Mouse (Mus musculus) adrenal gland, adult 8-10 months (tissue): ENCODE measurements around the gene Fam214b. TPM values are rescaled to one million over a fixed set of nuclear protein-coding genes. Genes with fewer than 3 reads are reported as not detected.
A peak's percentile ranks its signal among the peaks of the same experiment; 100 is the strongest.

Experiments
- DNase-seq: peaks from one replicate; pipeline ENCODE4 v3.0.0; 2022
- total RNA-seq, 4 experiments: library from RNA; stranded (reverse); gene quantifications; 2 replicates each; pipeline ENCODE4 v1.2.4; 2022

Gene Fam214b
- 10 to 100 TPM; 49.5 to 64.9 (median 61.1) TPM for total RNA-seq

GRCm38 (mm10) chr4:43045659-43046302, at the start of gene Fam214b:
Fam214b (minus strand) TSS chr4:43046220.
- peak; percentile 99 for DNase-seq

DNA sequence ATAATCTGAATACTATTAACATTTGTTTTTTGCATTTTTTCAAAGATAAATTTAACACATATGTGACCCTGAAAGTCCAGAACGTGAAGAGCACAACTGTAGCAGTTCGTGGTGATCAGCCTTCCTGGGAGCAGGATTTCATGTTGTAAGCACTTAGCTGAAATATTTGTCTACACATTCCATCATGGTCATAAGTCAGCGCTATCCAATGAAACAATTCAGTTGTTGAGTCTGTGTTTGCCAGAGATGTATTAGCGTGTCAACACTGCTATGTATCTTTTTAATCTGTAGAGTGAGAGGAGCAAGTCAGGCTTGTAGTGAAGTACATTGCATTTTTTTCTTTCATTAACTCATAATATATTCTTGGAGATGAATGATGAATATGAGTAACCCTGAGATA, 45.2 kb upstream of the Fam214b start:
- no peak for DNase-seq

- DNase-seq: no peak
These were observed 43.9 kb upstream of the Fam214b start for GRCm38 (mm10) chr4:43089950-43090349.

- DNase-seq: no peak
These were observed 36.4 kb upstream of the Fam214b start for GRCm38 (mm10) chr4:43082458-43082857.

DNA sequence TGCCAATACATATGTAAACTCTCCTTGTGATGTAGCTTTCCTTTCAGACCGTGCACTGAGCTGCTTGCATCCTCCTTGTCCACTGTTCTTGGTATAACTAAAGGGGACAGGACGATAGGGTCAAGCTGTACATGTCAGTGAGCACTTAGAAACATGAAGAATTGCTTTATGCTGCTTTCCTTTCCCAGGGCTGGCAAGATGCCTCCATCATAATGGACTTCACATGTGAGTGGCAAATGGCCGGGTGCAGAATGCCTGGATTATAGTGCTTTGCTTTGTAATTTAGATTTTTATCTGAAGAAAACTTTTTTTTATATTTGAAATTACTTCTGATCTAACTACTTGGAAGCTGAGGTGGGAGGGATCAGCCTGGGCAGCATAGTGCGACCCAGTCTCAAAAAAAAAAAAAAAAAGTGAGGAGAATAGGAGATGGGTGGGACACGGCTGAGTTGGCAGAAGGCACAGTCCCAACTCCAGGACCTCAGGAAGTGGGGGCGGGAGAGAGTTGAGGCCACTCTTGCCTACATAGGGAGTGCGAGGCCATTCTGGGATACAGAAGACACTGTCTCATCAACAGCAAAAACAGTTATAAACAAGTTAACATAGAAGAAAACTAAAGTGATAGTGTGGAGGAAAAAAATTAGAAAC, 32.2 kb upstream of the Fam214b start:
- no peak for DNase-seq

- no peak for DNase-seq
These were observed 28.9 kb upstream of the Fam214b start for GRCm38 (mm10) chr4:43074923-43075322.

DNA sequence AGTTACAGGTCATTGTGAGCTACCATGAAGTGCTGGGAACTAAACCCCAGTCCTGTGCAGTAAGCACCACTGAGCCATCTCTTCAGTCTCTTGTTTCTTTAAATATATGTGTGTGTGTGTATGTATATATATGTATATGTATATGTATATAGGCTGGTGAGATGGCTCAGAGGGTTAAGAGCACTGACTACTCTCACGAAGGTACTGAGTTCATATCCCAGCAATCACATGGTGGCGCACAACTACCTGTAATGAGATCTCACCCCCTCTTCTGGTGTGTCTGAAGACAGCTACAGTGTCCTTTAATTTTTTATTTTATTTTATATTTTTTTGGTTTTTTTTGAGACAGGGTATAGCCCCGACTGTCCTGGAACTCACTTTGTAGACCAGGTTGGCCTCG, 19.5 kb upstream of the Fam214b start:
- DNase-seq: no peak

GRCm38 (mm10) chr4:43060286-43060685, 14.3 kb upstream of the Fam214b start:
- DNase-seq: no peak

GRCm38 (mm10) chr4:43059697-43060096, 13.7 kb upstream of the Fam214b start:
- no peak for DNase-seq

GRCm38 (mm10) chr4:43058753-43059654, 13.0 kb upstream of the Fam214b start, which contains the start of gene Unc13b:
Unc13b (plus strand) TSS chr4:43058953.
- peak; percentile 92 for DNase-seq

GRCm38 (mm10) chr4:43058392-43058752, 12.4 kb upstream of the Fam214b start:
- DNase-seq: no peak

- no peak for DNase-seq
These were observed 11.6 kb upstream of the Fam214b start for GRCm38 (mm10) chr4:43057654-43058053.

DNA sequence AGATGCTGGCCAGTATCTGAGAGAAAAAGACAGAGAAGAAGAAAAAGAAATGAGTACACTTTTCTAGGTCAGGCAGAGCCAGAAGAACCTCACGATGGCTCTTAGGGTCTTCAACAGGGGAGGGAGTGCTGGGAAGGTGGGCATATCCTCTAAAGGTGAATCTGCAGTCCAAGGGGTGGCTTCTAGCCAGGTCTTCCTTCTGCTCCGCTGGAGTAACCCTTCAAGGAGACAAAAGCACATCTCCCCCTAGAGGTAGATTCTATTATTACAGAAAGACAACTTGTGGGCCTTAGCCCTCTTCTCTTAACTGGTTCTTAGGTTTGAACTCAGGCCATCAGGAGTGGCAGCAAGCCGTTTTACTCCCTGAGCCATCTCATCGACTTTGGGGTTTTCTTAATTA, 6.6 kb upstream of the Fam214b start:
- DNase-seq: no peak

- DNase-seq: peak; percentile 73
These were observed 1.2 kb upstream of the Fam214b start for GRCm38 (mm10) chr4:43047231-43047630.

DNA sequence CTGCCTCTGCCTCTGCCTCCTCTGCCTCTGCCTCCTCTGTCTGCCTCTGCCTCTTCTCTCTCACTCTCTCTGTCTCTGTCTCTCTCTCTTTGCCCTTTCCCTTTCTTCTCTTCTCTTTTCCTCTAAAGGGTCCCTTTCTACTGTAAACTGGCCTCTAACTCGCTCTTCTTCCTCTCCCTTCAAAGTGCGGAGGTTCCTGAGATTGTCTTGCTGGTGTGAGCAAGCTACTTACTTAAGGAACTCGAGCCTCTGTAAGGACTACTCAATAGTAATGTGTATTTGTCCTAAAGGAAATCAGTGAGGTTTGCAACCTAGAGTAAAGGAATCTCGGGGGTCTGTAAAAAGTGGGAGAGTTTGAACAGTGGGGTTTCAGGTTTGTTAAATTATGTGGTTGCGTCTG, 587 bp upstream of the Fam214b start:
- no peak for DNase-seq

DNA sequence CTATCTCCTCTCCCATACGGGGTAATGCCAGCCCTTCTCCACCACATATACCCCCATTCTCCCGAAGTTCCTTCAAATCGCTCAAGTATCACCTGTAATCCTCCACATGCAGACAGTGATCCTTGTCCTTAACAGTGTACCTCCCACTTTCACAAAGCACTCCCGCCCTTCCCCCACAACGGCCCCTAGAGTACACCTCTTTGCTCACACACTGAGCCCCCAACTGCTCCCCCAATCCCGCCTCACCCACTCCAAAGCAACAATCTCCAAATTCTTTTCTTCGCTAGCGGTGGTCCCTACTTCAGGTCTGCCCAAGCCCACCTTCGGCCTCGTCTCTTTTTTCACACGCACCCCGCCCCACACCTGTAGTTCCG, 748 bp downstream of the Fam214b start:
- no peak for DNase-seq

DNA sequence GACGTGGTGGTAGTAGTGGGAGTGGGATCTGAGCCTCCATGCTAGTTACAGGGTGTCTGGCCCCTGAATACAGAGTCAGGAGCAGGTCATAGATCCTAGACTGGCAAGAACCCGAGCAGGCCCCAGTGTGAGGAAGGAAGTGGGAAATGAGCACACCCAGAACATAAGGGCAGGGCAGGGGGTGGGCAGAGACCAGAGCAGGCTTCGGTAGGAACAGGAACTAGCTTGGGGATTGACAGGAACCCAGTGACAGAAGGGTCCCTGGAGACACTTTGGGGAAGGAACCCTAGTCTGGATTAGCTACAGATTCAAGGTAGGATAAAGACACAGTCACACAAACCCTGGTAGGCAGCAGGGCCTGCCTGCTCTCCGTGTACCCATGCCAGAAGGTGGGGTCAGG, 1.3 kb downstream of the Fam214b start:
- no peak for DNase-seq

DNA sequence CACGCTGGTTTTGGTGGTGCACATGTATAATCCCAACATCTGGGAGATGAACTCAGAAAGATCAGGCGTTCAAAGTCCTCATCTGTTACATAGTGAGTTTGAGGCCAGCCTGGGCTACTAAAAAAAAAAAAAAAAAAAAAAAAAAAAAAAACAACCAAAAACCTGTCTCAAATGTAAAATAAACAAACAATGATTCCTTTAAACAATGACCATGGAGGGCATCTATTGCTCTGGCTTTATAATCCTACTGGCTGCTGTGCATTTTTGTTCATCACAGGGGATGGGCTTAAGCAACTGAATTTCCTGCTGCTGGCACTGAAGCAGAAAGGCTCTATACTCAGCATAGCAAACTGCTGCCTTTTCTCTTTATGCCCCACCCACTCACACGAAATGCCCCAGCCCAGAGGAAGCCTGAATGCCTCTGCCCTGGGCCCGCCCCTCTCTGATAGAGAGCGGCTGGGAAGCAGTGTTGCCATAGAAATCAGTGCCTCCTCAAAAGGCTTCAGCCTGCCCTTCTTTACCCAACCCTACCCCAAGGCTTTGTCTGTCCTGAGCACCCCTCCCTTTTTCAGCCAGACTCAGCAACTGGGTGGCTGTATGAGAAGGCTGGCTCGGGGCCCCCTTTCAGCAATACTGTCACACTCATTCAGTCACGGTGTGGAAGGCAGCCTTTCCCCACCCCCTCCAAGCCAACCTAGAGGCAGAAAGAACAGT, 2.2 kb downstream of the Fam214b start:
- DNase-seq: peak; percentile 67

- no peak for DNase-seq
These were observed 5.0 kb downstream of the Fam214b start for GRCm38 (mm10) chr4:43040881-43041547.

DNA sequence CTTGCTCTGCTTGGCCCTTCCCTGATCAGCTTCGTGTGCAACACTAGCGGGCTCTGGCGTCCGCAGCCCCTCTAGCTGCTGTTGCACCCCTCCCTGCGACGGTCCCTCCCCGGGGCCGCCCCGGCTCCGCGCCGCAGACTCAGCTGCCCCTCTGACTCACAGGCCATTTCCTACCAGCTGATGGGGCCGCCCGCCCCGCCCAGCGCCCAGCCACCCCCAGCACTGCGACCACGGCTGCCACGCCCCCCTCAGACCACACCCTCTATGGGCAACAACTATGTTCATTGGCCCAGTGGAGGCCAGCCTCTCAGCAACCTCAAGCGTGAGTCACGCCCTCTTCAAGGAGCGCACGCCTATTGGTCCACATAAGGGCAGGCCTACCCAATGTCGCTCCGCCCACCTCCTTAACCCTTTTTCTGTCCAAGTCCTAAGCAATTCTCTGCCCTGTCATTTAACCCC, 5.9 kb downstream of the Fam214b start:
- peak; percentile 97 for DNase-seq

DNA sequence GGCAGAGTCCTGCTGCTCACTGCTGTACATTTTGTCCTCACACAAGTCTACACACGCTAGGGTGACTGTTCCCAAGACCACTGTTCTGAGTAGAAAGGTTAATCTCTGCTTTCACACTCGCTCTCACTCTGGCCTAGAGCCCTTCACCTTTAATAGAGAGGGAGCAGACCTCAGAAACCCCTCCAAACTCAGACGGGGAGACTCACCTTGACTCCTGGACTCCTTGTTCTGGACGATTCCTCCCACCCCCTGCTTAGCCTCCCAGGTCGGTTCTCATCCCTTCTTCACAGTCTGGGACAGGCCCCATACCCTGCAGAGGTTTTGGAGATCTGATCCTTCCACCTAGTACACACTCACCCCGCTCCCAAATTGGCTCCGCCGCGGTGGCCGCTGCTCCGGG, 6.4 kb downstream of the Fam214b start:
- DNase-seq: no peak
